Mouse (Mus musculus): ENCODE results near the gene Cavin3. TPM values are rescaled to one million over a fixed set of nuclear protein-coding genes. Genes with fewer than 3 reads are reported as not detected.
"Not testable (repeated sequence)": the region's sequence is repeated elsewhere in the genome, so short reads cannot be mapped to it uniquely, and the experiment has no call there.

The Cavin3 gene
- polyA plus RNA-seq, 1 experiment from 2014 or later, result 80.5 TPM

DNA sequence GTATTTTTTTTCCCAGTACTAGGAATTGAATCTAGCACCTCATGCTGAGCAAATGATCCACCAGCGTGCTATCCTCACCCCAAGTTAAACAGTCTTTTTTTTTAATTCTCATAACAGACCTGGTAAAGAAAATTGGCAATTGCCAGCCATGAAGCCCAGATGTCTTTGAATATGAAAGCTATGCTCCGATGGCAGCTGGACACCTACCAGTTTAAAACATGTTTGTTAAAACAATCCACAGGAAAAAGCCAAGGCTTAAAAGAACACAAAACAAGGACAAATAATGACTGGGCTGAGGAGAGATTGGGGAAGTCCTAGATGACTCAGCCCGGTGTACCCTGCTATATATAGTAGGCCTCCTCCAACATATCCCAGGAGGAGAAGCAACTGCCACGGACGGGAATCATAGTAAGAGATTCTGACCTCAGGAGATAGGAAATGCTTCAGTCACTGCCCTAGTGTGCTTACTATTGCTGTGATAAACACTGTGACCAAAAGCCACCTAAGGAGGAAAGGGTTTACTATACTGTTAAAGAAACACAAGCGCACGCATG, 6.6 kb downstream of the Cavin3 start:
- no peak; the same call in 1 of the 2 replicates for ATAC-seq
- Histone ChIP-seq H3K27ac (ENCODE audit: low read length) (no peak overlapping the region), H3K4me3 (ENCODE audit: low read length) (no peak overlapping the region), H3K4me2 (ENCODE audit: low read depth, low read length) (no peak overlapping the region), H3K9ac (ENCODE audit: low read depth, low read length) (no peak overlapping the region), H3K9me3 (ENCODE audit: control insufficient read depth, low read length) (no peaks in the 10 kb centered on the region), H3K4me1 (ENCODE audit: control insufficient read depth, insufficient read depth, low read length) (no peaks in the 10 kb centered on the region), H3K36me3 (ENCODE audit: control insufficient read depth, insufficient read depth, low read length) (no peaks in the 10 kb centered on the region), H3K27me3 (replicated peaks; ENCODE audit: control insufficient read depth, insufficient read depth, low read length) (no peaks in the 10 kb centered on the region)
- WGBS, result 75% methylated on average over 7 of the region's 7 CpGs

- no peak overlapping the region for H3K27ac ChIP-seq (ENCODE audit: low read length)
- no peak overlapping the region for H3K4me2 ChIP-seq (ENCODE audit: low read depth, low read length)
These were observed 7.3 kb downstream of the Cavin3 start for GRCm38 (mm10) chr7:105474771-105475315.

GRCm38 (mm10) chr7:105472607-105473006, 9.5 kb downstream of the Cavin3 start:
- Histone ChIP-seq H3K4me3 (ENCODE audit: low read length) (no peak overlapping the region), H3K4me2 (ENCODE audit: low read depth, low read length) (no peak overlapping the region), H3K9ac (ENCODE audit: low read depth, low read length) (no peak overlapping the region), H3K4me1 (ENCODE audit: control insufficient read depth, insufficient read depth, low read length) (no peaks in the 10 kb centered on the region), H3K9me3 (ENCODE audit: control insufficient read depth, low read length) (no peaks in the 10 kb centered on the region), H3K27me3 (replicated peaks; ENCODE audit: control insufficient read depth, insufficient read depth, low read length) (no peaks in the 10 kb centered on the region), H3K36me3 (ENCODE audit: control insufficient read depth, insufficient read depth, low read length) (no peaks in the 10 kb centered on the region), H3K27ac (ENCODE audit: low read length) (no peak overlapping the region)
- WGBS, result 31% methylated on average over 1 of the region's 1 CpGs
- ATAC-seq, result no peak

More at GRCm38 (mm10) chr7:105474771-105475315, 7.3 kb downstream of the Cavin3 start:
- ATAC-seq, result no peak
- Histone ChIP-seq H3K36me3 (ENCODE audit: control insufficient read depth, insufficient read depth, low read length) (no peaks in the 10 kb centered on the region), H3K4me3 (ENCODE audit: low read length) (no peak overlapping the region), H3K4me1 (ENCODE audit: control insufficient read depth, insufficient read depth, low read length) (no peaks in the 10 kb centered on the region), H3K9me3 (ENCODE audit: control insufficient read depth, low read length) (no peaks in the 10 kb centered on the region), H3K27me3 (replicated peaks; ENCODE audit: control insufficient read depth, insufficient read depth, low read length) (no peaks in the 10 kb centered on the region), H3K9ac (ENCODE audit: low read depth, low read length) (no peak overlapping the region)
- 60% methylated on average over 4 of the region's 4 CpGs for WGBS

DNA sequence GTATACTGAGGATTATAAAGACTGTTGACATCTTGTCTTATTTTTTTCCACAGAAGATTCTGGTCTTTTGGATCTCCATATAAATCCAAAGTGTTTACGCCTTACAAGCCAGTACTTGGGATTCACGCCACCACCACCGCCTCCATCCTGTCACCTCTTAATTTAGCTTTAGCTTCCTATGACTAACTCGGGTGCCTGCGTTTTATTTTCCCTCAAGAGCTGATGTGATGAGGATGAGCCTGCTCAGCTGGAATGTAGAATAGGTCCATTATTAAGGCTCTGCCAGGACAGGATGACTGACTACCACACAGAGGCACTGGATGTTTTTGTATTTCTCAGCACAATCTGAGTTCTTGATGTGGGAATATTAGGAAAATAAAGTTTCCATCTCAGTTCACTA, 16.6 kb downstream of the Cavin3 start:
- not testable (repeated sequence) for H3K4me3 ChIP-seq (ENCODE audit: low read length); H3K36me3 ChIP-seq (ENCODE audit: control insufficient read depth, insufficient read depth, low read length); H3K4me1 ChIP-seq (ENCODE audit: control insufficient read depth, insufficient read depth, low read length); H3K27ac ChIP-seq (ENCODE audit: low read length); ATAC-seq; H3K9ac ChIP-seq (ENCODE audit: low read depth, low read length); H3K4me2 ChIP-seq (ENCODE audit: low read depth, low read length); H3K27me3 ChIP-seq (replicated peaks; ENCODE audit: control insufficient read depth, insufficient read depth, low read length); H3K9me3 ChIP-seq (ENCODE audit: control insufficient read depth, low read length)
- WGBS, result 76% methylated on average over 5 of the region's 5 CpGs

GRCm38 (mm10) chr7:105458546-105458945, 23.6 kb downstream of the Cavin3 start:
- Histone ChIP-seq H3K4me2 (ENCODE audit: low read depth, low read length) (no peak overlapping the region), H3K27ac (ENCODE audit: low read length) (no peak overlapping the region), H3K9ac (ENCODE audit: low read depth, low read length) (no peak overlapping the region), H3K27me3 (replicated peaks; ENCODE audit: control insufficient read depth, insufficient read depth, low read length) (no peaks in the 10 kb centered on the region), H3K36me3 (ENCODE audit: control insufficient read depth, insufficient read depth, low read length) (no peaks in the 10 kb centered on the region), H3K4me1 (ENCODE audit: control insufficient read depth, insufficient read depth, low read length) (no peaks in the 10 kb centered on the region), H3K4me3 (ENCODE audit: low read length) (no peak overlapping the region), H3K9me3 (ENCODE audit: control insufficient read depth, low read length) (no peaks in the 10 kb centered on the region)
- no peak for ATAC-seq

- not testable (repeated sequence) for ATAC-seq; H3K27me3 ChIP-seq (replicated peaks; ENCODE audit: control insufficient read depth, insufficient read depth, low read length); H3K4me3 ChIP-seq (ENCODE audit: low read length); H3K4me1 ChIP-seq (ENCODE audit: control insufficient read depth, insufficient read depth, low read length); H3K9me3 ChIP-seq (ENCODE audit: control insufficient read depth, low read length); H3K36me3 ChIP-seq (ENCODE audit: control insufficient read depth, insufficient read depth, low read length); H3K4me2 ChIP-seq (ENCODE audit: low read depth, low read length); H3K9ac ChIP-seq (ENCODE audit: low read depth, low read length); H3K27ac ChIP-seq (ENCODE audit: low read length)
- 84% methylated on average over 4 of the region's 4 CpGs for WGBS
These were observed 28.8 kb downstream of the Cavin3 start for GRCm38 (mm10) chr7:105453345-105453744.

GRCm38 (mm10) chr7:105445076-105445475, 37.0 kb downstream of the Cavin3 start:
- Histone ChIP-seq H3K27ac (ENCODE audit: low read length) (no peak overlapping the region), H3K4me2 (ENCODE audit: low read depth, low read length) (no peak overlapping the region), H3K36me3 (ENCODE audit: control insufficient read depth, insufficient read depth, low read length) (no peaks in the 10 kb centered on the region), H3K4me1 (ENCODE audit: control insufficient read depth, insufficient read depth, low read length) (no peaks in the 10 kb centered on the region), H3K9ac (ENCODE audit: low read depth, low read length) (no peak overlapping the region), H3K9me3 (ENCODE audit: control insufficient read depth, low read length) (no peaks in the 10 kb centered on the region), H3K4me3 (ENCODE audit: low read length) (no peak overlapping the region), H3K27me3 (replicated peaks; ENCODE audit: control insufficient read depth, insufficient read depth, low read length) (no peaks in the 10 kb centered on the region)
- WGBS, result 72% methylated on average over 3 of the region's 3 CpGs
- ATAC-seq, result no peak

DNA sequence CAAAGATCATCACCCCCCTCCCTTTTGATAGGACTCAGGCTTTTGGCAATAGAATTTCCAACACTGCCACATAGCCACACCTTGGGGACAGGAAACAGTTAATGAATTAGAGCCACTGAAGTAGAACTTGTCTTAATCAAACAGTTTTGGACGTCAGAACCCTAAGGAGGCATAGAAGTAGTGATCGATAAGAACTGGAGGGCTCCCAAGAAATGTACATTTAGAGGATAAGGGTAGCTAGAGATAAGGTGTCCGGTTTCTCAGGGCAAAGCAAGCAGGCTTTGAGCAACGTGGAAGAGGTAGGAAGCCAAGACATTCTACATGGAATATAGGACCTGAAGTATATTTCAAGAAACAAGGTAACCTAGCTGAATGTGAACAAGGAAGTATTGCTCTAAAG, 40.7 kb downstream of the Cavin3 start:
- no peaks in the 10 kb centered on the region for H3K27me3 ChIP-seq (replicated peaks; ENCODE audit: control insufficient read depth, insufficient read depth, low read length)
- 45% methylated on average over 4 of the region's 4 CpGs for WGBS
- H3K4me1 ChIP-seq (ENCODE audit: control insufficient read depth, insufficient read depth, low read length), result no peaks in the 10 kb centered on the region
- H3K9me3 ChIP-seq (ENCODE audit: control insufficient read depth, low read length), result no peaks in the 10 kb centered on the region
- no peak for ATAC-seq
- no peak overlapping the region for H3K4me2 ChIP-seq (ENCODE audit: low read depth, low read length)
- H3K4me3 ChIP-seq (ENCODE audit: low read length), result no peak overlapping the region
- no peak overlapping the region for H3K27ac ChIP-seq (ENCODE audit: low read length)
- H3K9ac ChIP-seq (ENCODE audit: low read depth, low read length), result no peak overlapping the region
- no peaks in the 10 kb centered on the region for H3K36me3 ChIP-seq (ENCODE audit: control insufficient read depth, insufficient read depth, low read length)

- Histone ChIP-seq H3K4me3 (ENCODE audit: low read length) (no peak overlapping the region), H3K27ac (ENCODE audit: low read length) (no peak overlapping the region), H3K9ac (ENCODE audit: low read depth, low read length) (no peak overlapping the region), H3K9me3 (ENCODE audit: control insufficient read depth, low read length) (no peaks in the 10 kb centered on the region), H3K4me1 (ENCODE audit: control insufficient read depth, insufficient read depth, low read length) (no peaks in the 10 kb centered on the region), H3K36me3 (ENCODE audit: control insufficient read depth, insufficient read depth, low read length) (no peaks in the 10 kb centered on the region), H3K4me2 (ENCODE audit: low read depth, low read length) (no peak overlapping the region), H3K27me3 (replicated peaks; ENCODE audit: control insufficient read depth, insufficient read depth, low read length) (no peaks in the 10 kb centered on the region)
- no peak for ATAC-seq
- WGBS, result 68% methylated on average over 7 of the region's 7 CpGs
These were observed 43.9 kb downstream of the Cavin3 start for GRCm38 (mm10) chr7:105437979-105438772.
